Mouse (Mus musculus) gastrocnemius, adult 2 months (tissue): Measurements from ENCODE around the gene Myl3. TPM values are rescaled to one million over a fixed set of nuclear protein-coding genes. Genes with fewer than 3 reads are reported as not detected.

Source experiments
- DNase-seq: peaks from one replicate; pipeline ENCODE4 v3.0.0; 2022
- H3K27ac ChIP-seq: fragments of 200-600 bp; 2 replicates; pipeline ENCODE4 v1.8.1; 2022; ENCODE audit warnings: mild to moderate bottlenecking
- H3K4me3 ChIP-seq: fragments of 200-600 bp; 2 replicates; pipeline ENCODE4 v1.8.1; 2022; ENCODE audit warnings: mild to moderate bottlenecking, moderate library complexity
- CTCF ChIP-seq: fragments of 200-600 bp; IDR thresholded peaks from 2 replicates; pipeline ENCODE4 v1.8.1; 2022; ENCODE audit warnings: antibody characterized with exemption, mild to moderate bottlenecking, moderate library complexity
- intact Hi-C: fragments of 180-260 bp; cut with DNase I; formaldehyde crosslinking; loops from one replicate; pipeline ENCODE4 v1.15.1; 2025
- long read RNA-seq, 2 experiments: library from polyadenylated mRNA; stranded (forward); transcript quantifications; one replicate each; pipeline ENCODE4 v2.0.0; 2021
- total RNA-seq, 2 experiments: library from RNA; stranded (reverse); gene quantifications; 2 replicates each; pipeline ENCODE4 v1.2.3; 2021

Myl3 gene
- total RNA-seq, result 1,000 to 10,000 TPM in 1 of 2 experiments, 100 to 1,000 TPM in 1; 528 to 1,790 TPM
- long read RNA-seq, experiment 1, transcript Myl3-201 (7 exons, 937 nt), result major isoform, 683 of 775 reads
- long read RNA-seq, experiment 1, partial matches to known transcripts, result 64 of 775 reads
- long read RNA-seq, experiment 1, other reads (novel, unspliced or antisense), result 27 of 775 reads
- long read RNA-seq, experiment 2, transcript Myl3-201 (7 exons, 937 nt), result major isoform, 744 of 861 reads
- long read RNA-seq, experiment 2, partial matches to known transcripts, result 88 of 861 reads
- long read RNA-seq, experiment 2, other reads (novel, unspliced or antisense), result 29 of 861 reads

DNA sequence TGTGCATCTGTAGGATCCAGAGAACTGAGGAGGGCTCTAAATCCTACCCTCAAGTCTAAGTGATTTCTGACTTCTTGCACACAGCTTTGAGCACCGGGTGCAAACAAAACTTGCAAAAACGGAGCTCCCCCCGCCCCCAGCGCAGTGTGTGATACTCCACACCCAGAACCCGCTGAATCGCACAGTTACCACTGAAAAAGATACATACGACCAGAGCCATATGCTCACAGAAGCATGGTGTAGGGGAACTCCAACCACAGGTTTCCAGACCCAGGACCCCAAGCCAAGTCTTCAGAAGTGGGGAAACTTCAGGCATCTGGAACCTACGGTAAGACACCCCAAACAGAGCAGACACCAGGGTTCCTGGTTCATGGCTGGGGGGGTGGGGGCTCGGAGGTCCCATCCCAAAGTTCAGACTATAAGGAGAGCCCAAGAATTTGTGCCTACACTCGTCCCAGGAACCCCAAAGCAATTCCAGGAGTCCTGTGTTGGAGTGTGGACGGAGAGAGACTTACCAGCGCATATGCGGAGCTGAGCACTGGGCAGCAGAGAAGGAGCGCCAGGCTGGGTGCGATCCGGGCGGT is at the start of gene Myl3:
Gene Myl3, plus strand, starts transcription at position 151 of the 584 bp plus-strand sequence.
- intact Hi-C loops, result no loop called here
- peak within 1 kb of the TSS; percentile 78 for H3K4me3 ChIP-seq
- no peak for DNase-seq
- no peak for TF ChIP-seq CTCF
- H3K27ac ChIP-seq, result peak within 1 kb of the TSS; percentile 64

DNA sequence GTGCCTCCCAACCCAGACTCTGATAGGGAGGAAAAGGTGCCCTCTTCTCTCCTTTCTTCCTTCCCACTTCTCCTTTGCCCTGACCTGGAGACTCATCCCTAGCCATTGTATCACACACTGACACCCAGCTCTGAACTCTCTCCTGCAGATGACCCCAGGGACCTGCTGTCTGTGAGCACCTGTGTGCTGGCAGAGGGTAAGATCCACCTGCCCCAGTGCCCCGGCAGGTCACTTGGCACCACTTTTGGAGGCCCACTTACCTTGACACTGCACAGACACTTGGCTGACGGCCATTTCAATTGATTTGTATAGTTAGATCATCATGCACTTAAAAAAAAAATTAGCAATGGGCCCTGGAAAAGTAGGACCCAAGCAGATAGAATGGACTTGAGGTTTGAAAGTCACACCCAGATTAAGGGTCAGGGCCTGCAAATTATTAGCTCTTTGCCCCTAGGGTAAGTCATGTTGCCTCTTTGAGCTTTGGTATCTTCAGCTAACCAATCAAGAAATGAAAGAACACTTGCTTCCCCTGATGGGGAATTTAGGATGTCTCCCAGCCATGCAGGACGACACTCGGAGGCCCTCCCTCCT is 46.4 kb upstream of the Myl3 start:
- H3K4me3 ChIP-seq, result no peak overlapping the region
- H3K27ac ChIP-seq, result no peak overlapping the region
- intact Hi-C loops, result no loop called here
- TF ChIP-seq CTCF, result no peak
- no peak for DNase-seq

GRCm38 (mm10) chr9:110696427-110696826 is 45.2 kb upstream of the Myl3 start:
- TF ChIP-seq CTCF, result no peak
- DNase-seq, result no peak
- Histone ChIP-seq H3K27ac (no peak overlapping the region), H3K4me3 (no peak overlapping the region)
- intact Hi-C loops, result no loop called here

- TF ChIP-seq CTCF, result no peak
- peak; percentile 57 for DNase-seq
- Histone ChIP-seq H3K4me3 (no peak overlapping the region), H3K27ac (peak overlapping the region; percentile 24; the same call in 1 of the 2 replicates)
- intact Hi-C loops, result no loop called here
These were observed 44.2 kb upstream of the Myl3 start for GRCm38 (mm10) chr9:110697465-110697864.

DNA sequence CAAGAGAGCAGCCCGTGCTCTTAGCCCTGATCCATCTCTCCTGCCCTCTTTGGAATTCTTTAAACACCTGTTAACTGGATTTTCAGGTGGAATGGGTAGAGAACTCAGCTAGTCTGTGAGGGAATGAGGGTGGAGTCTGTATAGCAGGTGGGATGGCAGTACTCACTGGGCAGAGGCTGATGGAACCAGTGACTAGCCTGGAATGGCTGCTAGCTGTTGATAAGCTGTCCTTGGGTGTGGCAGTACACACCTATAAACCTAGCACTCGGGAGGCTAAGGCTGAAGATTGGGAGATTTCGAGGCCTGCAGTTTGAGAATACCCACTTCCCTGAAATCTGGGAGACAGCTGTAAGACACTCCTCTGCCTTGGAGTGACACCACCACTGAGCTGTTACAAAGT is 42.1 kb upstream of the Myl3 start:
- TF ChIP-seq CTCF, result no peak
- intact Hi-C loops, result no loop called here
- H3K4me3 ChIP-seq, result no peak overlapping the region

DNA sequence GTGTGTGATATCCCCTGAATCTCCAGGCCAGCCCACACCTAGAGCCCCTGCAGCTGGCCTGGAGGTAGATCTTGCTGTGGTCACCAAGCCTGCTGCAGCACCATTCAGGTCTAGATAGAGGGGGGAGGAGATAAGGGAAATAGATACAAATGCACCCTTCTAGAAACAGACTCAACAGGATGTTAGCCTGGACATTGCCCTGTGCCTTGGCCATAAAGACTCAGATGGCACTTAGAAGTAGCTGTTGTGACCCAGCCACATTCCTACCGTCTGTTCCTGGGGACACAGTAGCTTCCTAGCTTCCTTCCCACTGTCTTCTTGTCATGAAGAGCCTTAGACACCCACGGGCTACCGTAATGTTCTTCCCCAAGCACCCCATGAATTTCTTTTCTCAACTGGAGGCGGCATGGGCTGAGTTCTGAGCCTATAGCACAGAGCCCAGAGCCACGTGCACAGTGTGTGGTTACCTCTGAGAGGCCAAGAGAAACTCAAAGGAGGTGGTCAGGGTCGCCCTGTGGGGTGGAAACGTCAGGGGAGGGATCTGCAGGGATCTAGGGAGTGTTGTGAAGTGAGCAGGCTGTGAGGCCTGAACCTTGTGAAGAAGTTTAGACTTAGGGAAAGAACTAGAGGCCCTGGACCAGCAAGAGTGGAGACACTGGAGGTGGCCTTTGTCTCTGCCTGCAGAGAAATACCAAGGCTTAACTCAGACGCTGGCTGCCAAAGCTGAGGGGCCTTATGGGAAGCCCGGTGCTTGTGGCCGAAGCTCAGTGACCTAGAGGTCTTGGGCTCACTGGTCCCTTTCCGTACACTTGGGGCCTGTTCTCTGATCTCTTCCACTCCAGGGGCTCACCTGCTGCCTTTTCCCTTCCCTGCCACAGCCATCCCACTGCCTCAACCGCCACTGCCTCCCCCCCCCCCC is 40.3 kb upstream of the Myl3 start:
- Histone ChIP-seq H3K27ac (no peak overlapping the region), H3K4me3 (no peak overlapping the region)
- intact Hi-C loops, result no loop called here
- DNase-seq, result no peak
- no peak for TF ChIP-seq CTCF

More for the DNA sequence above, 42.1 kb upstream of the Myl3 start:
- no peak overlapping the region for H3K27ac ChIP-seq
- DNase-seq, result no peak

GRCm38 (mm10) chr9:110702848-110703247 is 38.8 kb upstream of the Myl3 start:
- TF ChIP-seq CTCF, result no peak
- Histone ChIP-seq H3K27ac (no peak overlapping the region), H3K4me3 (no peak overlapping the region)
- DNase-seq, result no peak
- intact Hi-C loops, result no loop called here

- Histone ChIP-seq H3K4me3 (no peak overlapping the region), H3K27ac (no peak overlapping the region)
- TF ChIP-seq CTCF, result no peak
- intact Hi-C loops, result no loop called here
- DNase-seq, result no peak
These were observed 37.7 kb upstream of the Myl3 start for GRCm38 (mm10) chr9:110703951-110704350.

- DNase-seq, result no peak
- intact Hi-C loops, result loop anchor here (5.0 kb wide), 1 partner anchor 54 kb away; the partner anchor contains the start of gene Nbeal2
These were observed 34.9 kb upstream of the Myl3 start for GRCm38 (mm10) chr9:110706784-110707183.

GRCm38 (mm10) chr9:110709640-110710258 is 31.9 kb upstream of the Myl3 start:
- H3K4me3 ChIP-seq, result peak overlapping the region; percentile 60
- H3K27ac ChIP-seq, result peak overlapping the region; percentile 64
- peak; percentile 99; the same call in 1 of the 2 replicates for TF ChIP-seq CTCF
- intact Hi-C loops, result loop anchor here (1.0 to 5.0 kb wide), 4 partner anchors 57 to 299 kb away; partner anchors contain the start of gene Nbeal2
- DNase-seq, result peak; percentile 78

More at GRCm38 (mm10) chr9:110706784-110707183, 34.9 kb upstream of the Myl3 start:
- H3K4me3 ChIP-seq, result no peak overlapping the region
- no peak for TF ChIP-seq CTCF
- no peak overlapping the region for H3K27ac ChIP-seq

DNA sequence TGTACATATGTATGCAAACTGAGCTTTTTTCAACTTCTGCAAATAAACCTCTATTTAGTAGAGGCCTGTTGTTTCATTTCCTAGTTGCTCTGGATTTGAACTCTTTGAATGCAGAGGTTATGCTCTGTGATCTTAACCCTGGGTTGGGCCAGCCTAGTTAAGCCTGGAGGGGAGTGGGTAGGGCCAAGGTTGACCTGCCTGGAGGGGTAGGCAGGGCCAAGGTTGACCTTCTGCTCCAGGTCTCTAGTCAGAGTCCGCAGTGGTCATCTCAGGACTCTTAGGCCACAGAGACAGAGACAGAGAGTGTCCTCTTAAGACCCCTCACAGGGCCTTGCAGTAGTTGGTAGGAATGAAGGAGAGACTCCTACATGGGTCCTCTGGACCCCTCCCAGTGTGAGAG is 30.1 kb upstream of the Myl3 start:
- TF ChIP-seq CTCF, result no peak
- intact Hi-C loops, result no loop called here
- no peak overlapping the region for H3K4me3 ChIP-seq
- no peak for DNase-seq
- no peak overlapping the region for H3K27ac ChIP-seq

DNA sequence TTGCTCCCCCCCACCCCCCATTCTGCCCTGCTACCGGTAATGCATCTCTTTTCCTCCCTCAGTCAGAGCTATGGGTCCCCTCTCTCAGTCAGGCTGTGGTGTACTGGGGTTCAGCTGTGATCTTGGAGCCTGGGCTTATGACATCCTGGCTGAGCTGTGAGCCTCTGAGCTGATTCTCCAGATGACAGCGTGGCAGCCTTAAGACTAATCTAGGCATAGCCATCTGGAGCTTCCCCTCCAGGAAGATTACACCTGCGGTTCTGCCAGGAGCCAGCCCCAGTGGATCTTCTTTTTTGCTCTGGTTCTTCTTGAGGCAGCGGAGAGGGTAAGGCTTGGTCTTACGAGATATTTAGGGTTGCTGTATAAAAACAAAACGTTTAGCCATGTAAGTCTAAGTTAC is 29.7 kb upstream of the Myl3 start:
- Histone ChIP-seq H3K27ac (no peak overlapping the region), H3K4me3 (no peak overlapping the region)
- no peak for TF ChIP-seq CTCF
- intact Hi-C loops, result loop anchor here (1.0 kb wide), 1 partner anchor 301 kb away; no protein-coding TSS in a partner anchor
- no peak for DNase-seq
